Mouse (Mus musculus) cerebellum, adult 11-12 months (tissue): ENCODE measurements around the gene Abcb4.
"Not testable (repeated sequence)": the region's sequence is repeated elsewhere in the genome, so short reads cannot be mapped to it uniquely, and the experiment has no call there.

Experiments
- DNase-seq: peaks from one replicate; pipeline ENCODE4 v3.0.0; 2022

Abcb4 gene

DNA sequence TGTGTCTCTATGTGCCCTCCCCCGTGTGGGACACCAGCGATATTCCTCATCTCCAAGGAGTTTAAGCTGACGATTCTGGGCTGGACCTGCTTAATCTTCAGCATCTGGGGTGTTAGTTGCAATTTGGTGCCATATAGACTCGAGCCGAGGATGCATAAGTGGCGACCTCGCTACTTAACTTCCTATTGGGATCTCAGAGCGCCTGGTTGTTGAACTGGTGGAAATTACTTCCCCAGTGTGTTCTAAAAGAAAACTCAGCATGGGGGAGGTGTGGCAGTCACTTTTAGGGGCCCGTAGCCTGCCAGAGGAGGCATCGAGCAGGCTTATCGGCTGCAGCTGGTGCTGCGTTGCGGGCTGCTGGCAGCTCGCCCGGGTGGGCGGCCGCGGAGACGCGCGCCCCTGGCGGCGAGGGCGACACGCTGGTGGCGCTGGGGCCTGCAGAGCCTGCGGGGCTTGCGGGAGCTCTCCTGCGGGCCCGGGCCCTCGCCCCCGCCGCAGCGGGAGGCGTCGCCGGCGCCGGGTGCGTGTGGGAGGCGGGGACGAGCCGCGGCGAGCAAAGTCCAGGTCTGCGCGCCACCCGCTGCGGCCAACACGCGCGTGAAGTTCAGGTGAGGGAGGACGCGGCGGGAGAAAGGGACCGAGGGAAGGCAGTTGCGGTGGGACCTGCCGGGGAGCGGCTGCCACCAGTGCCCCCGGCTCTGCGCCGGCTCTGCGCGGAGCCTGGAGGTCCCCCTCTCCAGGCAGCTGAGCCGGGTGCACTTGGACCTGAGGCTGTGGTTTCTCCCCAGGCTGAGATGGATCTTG, at the start of gene Abcb4:
Abcb4 (plus strand) TSS at position 418 of the 804 bp plus-strand sequence.
- DNase-seq: peak; percentile 32

DNA sequence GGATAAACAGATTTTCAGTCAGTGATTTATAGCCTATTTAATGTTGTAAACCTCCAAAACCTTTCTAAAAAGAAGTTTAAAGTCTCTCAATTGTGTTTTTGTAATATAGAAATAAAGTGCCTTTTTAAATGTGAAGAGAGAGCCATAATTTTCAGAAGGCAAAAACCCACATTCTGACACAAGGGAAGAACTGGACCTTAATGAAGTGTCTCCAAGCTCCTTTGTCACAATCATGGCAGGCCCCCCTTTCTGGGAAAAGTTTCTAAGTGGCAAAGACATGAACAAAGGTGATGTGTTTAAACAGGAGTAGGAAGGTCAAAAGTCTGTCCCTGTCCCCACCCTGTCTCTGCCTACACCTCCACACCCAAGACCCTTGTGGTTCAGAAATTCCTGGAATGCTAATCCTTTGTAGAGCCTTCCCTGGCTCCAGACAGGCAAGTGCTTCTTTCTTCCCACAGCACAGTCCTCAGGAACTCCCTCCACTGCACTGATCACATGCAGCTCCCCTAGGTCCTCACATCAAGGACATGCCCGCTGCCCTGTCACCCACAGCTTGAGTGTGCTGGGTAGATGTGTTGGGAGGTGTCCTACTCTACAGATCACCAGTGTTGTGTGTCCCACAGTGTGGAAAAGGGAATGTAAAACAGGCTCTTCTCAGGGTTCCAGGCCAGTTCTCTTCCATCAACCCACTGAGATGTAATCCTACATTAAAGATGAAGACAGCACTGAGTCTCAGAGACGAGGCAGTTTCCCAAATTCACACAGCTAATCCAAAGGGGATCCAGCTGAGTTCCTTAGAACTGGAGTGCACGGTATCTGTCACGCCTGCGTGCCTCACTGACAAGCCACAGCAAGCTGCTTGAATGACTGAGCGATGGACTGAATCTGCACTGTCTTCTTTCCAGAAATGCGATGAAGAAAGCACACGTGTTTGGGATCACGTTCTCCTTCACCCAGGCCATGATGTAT, 44.6 kb upstream of the Abcb4 start:
- DNase-seq: not testable (repeated sequence)

DNA sequence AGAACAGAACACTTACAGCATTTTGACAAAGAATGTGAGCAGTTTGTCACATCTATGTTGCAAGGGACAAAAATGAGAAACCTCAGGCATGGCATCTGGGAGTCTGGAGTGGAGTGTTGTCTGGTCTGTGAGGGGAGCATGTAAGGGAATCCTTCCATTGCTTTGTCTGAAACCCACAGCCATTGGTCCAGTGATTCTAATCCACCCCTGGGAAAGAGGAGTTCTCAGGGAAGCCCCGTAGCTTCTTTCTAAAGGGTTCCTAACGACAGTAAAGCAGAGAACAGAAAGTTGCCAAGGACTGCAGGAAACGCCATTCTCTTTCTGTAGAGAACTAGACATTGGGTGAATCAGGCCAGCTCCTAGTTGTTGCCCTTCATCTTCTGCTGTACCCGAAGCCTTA, 42.7 kb upstream of the Abcb4 start:
- DNase-seq: no peak

DNA sequence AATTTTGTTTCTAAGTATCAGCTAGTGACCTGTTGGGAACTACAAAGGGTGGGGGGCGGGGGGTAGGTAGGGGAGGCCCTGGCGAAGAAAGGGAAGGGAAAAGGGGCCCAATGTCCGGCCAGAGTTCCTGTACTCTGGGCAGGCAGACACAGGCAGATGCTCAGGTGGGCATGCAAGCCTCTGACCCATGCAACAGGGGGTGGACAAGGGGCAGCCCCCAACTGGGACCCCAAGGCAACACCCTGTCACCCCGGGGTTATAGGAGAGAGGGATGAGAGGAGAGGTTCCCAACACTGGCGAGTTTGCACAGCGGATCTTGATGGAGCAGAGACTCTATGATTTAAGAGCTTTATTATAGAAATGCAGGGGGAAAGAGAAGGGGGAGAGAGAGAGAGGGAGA, 36.3 kb upstream of the Abcb4 start:
- no peak for DNase-seq

DNA sequence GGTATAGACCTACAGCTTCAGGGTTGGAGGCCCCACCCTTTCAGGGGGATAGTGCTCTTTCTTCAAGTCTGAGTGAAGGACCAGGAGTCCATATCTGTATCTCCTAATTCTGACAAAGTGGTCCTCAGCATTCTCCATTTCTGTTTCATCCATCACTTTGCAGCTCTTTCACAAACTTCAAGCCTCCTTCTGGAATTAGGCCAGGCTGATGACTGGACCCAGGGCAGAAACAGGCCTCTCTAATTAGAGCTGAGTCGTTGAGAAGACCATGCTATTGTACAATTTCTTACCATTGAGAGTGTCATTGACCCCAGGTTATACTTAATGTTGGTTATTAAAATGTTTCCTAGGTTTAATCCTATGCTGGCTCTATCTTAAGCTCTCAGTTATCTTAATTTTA, 31.7 kb upstream of the Abcb4 start:
- DNase-seq: no peak

DNA sequence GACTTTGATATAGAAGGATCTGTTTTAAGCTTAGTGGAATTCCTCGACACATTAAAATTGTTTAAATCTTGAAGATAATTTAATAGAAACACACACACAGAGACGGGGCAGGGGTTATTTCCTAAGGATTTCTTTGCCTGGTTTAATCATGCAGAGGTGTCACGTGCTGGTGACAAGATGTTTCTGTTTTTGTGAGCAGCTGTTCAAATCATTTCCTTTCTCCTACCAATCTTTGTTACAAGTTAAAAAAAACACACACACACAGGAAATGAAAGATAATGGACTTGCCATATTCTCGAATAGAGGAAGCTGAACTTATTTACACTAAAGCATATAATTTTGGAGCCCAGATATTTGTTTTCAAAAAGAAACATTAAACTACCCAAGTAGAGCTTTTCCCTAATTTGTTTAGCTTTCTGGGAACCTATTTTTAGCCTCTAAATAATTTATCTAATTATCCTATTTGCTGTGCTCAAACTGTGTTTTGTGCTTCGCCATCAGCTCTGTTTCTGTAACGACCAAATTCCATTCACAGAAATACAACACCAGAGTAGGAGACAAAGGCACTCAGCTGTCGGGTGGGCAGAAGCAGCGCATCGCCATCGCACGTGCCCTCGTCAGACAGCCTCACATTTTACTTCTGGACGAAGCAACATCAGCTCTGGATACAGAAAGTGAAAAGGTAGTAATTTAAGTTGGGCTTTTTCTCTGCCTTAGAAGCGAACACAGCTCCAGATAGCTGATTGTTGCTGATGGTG, 29.8 kb upstream of the Abcb4 start:
- DNase-seq: no peak

DNA sequence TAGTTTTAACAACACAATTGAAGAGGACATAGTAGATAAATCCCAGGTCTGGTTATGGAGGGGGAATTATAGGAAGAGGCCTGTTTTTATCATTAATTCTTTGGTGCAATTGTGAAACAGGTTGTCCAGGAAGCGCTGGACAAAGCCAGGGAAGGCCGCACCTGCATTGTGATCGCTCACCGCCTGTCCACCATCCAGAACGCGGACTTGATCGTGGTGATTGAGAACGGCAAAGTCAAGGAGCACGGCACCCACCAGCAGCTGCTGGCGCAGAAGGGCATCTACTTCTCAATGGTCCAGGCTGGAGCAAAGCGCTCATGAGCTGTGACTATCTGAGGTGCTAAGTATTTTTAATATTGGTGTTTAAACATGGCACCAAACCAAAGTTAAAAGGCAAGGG, 27.9 kb upstream of the Abcb4 start:
- DNase-seq: not testable (repeated sequence)

DNA sequence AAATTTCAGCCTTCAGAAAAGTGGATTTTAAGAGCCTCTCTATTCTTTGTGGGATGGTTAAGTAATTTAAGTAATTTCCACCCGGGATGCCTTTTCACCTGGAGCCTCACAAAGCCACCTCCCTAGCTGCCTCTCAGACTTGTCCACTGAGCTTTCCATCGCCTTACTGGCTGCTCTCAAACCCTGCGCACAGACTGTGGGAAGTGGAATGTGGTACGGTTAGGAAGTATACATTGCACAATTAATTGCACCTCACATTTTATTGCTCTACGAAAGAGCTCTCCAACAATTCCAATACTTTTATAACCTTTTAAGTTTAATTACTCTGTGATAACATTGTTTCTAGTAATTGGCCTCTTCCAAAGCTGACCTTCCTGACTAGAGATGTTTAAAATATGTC, 27.2 kb upstream of the Abcb4 start:
- no peak for DNase-seq

DNA sequence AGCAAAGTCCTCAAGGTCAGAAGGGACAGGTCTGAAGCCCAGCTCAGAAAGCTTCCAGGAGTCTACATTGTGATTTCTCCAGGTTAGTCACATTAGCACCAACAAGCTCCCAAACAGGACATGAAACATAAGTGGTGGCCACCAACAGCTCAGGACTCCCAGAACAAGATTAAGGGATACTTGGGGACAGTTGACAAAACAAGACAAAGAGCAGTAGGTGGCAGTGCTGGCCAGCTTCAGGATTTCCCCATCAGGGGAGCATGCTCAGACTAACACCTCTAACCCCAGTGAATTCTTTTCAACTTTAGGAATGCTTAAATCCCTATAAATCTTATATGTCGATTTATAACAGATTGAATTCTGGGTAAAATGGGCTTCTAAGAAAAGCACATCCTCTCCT, 25.5 kb upstream of the Abcb4 start:
- DNase-seq: no peak

DNA sequence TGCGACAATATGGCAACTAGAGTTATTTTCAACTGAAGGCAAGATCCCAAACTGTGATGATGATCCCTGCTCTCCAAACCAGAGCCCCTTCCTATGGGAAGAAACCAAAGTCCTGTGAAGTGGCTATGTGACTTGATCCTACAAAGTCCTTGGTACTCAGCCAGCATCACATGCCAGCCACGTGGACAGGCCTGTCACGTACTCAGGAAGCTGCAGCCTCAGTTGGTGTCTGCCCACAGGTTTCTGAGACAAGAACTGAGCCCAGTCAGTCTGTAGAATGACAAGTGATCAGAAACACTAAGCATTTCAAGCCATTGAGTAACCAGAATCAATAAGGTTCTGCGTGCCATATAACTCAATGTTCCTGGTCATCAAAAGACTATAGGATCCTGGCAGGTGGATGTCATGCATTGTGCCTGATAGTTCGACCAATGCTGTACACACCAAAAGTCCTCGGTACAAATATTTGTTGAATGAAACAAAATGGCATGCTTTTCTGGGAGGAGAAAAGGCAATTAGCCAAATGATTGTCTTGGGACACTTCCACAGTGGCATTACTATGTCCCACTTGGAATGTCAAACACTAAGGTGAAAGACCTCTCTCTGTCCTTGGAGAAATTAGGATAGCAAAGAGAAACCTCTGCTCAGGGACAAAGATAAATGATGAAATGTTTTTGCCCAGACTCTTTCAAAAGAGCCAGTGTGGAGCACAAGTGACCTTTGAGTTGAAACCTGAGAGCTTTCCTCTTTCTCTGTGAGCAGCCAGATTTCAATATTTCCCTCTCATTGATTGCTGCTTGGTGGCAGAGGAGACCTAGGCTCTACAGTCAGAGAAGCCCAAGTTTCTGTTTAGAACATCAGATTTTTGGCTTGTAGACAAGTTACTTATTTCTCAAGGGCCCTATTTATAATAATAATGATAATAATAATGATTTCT, 20.3 kb upstream of the Abcb4 start:
- no peak for DNase-seq

DNA sequence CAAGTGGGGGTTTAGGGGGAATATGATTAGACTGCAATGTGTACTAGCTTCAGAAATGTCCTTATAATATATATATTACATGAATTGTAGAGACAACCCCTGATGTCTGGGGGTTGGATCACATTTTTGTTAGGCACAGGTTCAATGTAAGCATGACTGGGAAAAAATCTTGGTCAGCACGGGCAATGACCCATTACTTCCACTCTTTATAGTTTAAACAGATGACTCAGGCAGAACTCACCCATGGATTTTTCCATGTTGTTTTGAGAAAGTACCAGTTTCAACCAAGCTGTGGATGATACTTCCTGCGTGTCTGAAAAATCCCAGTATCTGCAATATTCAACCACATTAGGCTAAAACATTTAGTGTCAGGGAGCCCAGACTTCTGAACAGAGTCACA, 16.4 kb upstream of the Abcb4 start:
- no peak for DNase-seq

DNA sequence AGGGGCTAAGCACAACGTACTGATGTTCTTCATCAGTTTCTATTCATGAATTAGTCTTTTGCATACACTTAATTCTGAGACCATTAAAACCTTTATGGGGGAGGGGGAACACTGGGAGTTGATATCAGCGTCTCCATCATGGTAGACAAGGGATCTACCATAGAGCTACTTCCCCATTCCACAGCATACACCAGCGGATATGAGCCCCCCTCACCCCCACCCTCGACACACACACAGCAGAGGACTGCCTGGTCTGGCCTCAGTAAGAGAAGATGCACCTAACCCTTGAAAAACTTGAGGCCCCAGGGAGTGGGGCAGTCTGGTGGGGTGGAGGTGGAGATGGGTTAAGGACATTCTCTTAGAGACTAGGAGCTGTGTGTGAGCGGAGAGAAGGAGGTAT, 15.7 kb upstream of the Abcb4 start:
- DNase-seq: no peak

DNA sequence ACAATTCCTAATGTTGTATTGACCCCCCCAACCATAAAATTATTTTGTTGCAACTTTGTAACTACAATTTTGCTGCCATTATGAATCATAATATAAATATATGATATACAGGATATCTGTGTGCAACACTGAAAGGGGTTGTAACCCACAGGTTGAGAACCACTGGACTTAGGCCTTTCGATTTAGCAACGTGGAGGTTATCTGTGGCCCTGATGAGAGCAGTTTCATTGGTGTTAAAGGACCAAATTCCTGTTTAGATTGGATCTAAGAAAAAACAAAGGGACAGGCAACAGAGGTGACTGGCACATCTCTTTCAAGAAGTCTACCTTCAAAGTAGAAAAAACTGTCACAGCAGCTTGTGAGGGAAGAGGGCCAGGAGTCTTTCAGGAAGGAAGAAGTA, 7.7 kb upstream of the Abcb4 start:
- DNase-seq: no peak

DNA sequence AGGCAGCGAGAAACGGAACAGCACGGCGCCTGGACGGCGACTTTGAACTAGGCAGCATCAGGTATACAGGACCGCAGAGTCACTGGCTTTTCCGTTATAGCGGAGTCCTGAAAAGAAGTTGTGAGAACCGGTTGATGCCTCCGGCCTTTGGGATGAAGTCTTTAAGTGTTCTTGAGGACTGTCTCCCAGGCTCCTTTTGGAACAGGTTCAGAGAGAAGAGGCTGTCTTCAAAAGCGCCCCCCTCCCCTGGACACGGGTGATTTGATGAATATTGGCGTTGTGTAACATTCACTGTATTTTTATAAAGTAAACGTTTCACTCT, 548 bp downstream of the Abcb4 start:
- no peak for DNase-seq

DNA sequence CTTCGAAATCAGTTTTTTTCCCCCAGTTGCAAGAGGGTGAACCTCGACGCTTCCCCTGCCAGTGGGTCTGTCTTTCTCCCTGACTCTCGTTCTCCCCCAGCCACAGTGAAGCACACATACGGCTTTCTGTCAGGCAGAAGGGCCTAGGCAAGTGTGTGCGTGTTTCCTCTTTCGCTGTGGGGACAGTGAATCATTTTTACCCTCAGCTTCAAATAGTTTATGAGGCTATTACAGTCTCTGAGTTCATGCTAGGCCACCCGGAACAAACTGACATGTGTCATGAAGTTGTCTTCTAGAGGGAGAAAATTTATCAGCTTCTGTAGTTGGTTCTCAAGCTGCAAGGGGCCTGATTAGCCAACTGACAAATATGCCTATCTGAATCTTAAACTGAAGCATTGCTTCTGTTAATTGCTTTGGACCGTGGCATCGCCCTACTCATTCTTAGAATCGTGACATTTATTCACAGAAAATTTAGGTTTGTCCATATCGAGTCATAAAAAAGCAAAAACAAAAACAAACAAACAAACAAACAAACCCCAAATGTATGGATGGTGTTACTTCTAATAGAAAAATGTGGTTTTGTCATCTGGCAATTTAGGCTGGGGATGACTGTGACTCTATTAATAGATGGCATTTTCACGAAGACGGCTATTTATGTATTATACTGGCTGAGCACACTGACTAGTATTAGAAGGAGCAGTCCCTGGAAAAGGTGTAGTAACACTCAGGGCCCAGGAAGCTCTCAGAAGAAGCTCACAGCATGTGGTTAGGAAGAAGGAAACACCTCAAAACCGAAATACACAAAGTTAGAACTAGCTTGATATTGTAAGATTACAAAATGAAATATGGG, 1.3 kb downstream of the Abcb4 start:
- no peak for DNase-seq

DNA sequence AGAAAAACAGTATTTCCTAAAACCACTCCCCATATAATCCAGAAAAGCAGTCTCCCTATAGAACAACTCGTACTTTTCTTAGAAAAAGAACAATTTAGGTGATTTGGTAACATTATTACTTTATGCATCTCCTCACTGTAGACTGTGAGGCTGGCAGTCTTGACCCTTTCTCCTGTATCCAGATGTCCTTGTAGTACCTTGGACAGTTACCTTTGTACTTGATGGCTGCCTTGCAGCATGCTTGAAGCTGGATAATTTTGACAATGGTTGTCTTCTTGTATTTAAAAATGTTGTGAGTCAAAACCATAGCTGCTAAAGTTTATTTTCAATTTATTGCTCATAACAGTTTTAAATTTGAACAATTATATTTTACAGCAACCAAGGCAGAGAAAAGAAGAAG, 2.7 kb downstream of the Abcb4 start:
- no peak for DNase-seq

DNA sequence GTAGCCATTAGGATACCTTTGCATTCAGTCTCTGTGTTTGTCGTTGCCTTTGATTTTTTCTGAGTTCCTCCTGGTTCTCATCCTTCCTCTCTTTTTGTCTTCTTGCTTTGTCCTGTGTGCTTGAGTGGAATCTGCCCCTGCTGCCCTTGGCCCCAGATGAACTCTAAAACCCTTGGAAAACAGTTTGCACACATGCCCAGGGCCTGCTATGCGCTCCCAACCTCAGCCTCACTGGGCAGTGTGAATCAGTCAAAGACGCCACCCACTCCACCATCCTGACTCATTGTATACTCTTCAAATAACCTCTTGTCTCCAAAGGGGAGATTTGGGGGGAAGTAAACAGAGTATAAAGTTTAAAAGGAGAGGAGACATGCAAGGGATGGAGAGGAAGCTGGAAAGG, 4.7 kb downstream of the Abcb4 start:
- DNase-seq: no peak

DNA sequence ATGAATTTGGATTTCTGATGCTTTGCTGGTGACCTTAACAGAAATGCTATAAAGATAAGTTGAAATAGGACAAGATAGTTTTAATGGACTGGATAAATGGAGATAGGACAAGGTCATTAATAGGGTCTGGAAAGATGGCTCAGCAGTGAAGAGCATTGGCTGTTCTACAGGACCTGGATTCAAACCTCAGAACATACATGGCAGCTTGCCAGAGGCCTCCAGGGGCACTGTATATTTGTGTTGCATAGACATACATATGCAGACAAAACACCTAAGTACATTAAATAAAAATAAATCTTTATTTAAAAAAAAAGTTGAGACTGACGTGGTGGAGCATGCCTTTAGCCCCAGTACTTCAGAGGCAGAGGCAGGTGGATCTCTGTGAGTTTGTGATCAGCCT, 7.5 kb downstream of the Abcb4 start:
- DNase-seq: no peak

DNA sequence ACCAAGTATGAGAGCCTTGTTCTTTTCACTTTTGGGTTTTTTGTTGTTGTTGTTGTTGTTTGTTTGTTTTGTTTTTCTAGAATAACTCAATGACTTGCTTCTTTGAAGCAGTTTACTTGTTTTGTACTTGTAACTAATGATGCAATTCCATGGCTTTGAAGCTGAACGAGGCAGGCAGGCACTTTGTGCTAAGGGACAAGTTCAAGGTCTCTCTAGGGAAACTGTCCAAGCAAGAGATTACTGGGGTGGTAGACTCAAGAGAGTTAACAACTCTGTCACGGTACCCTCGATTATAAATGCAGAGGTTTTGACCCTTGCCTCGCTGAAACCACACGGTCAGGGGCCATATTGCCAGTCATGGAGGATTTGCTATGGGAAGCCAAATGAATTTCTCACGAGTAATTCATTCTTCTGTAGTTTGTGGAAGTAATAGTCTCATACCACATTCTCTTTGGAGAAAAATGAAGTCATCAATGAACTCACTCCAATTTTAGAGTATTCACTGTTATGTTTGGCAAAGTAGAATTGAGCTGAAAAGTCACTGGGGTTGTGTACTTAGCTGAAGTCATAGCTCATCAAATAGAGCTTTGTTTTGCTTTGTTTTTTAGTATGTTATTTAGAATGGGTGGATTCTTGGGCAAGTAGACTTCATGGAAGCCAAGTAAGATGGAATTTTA, 8.8 kb downstream of the Abcb4 start:
- no peak for DNase-seq

DNA sequence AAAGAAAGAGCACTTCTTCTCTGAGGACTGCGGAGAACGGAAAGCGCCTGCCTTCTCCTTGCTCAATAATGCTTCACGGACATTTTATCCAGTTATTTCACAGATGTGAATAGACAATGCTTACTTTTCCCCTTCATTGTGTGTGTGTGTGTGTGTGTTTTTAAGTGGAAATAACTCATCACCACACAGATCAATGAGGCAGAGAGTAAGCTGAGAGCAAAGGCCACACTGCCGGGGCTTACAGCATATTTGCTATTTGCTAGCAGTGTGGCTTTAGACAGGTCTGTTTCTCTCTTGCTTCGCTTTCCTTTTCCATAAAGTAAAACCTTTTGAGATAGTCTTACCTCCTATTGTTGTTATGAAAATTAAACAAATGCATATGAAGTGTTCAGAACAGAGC, 11.0 kb downstream of the Abcb4 start:
- no peak for DNase-seq
